Mouse (Mus musculus) 3T3-L1 (cell line): ENCODE results near the gene AI182371.

Experiments used
- DNase-seq: peaks from one replicate; pipeline ENCODE4 v3.0.0-alpha.2; 2015; ENCODE audit warnings: low read depth, low spot score

The AI182371 gene

GRCm38 (mm10) chr2:35101443-35101842 lies at the start of gene AI182371:
Gene AI182371 (minus strand): TSS chr2:35101543.
- no peak for DNase-seq

- DNase-seq, result no peak
Observed at GRCm38 (mm10) chr2:35148806-35149205, 47.5 kb upstream of the AI182371 start.

- DNase-seq, result no peak
Observed at GRCm38 (mm10) chr2:35141673-35142072, 40.3 kb upstream of the AI182371 start.

- DNase-seq, result no peak
Observed at GRCm38 (mm10) chr2:35138576-35138975, 37.2 kb upstream of the AI182371 start.

GRCm38 (mm10) chr2:35133891-35134290 lies 32.5 kb upstream of the AI182371 start:
- DNase-seq, result no peak

GRCm38 (mm10) chr2:35132662-35133055 lies 31.3 kb upstream of the AI182371 start:
- peak; percentile 20 for DNase-seq

GRCm38 (mm10) chr2:35131991-35132661 lies 30.8 kb upstream of the AI182371 start:
- peak; percentile 100 for DNase-seq

- DNase-seq, result peak; percentile 11
Observed at GRCm38 (mm10) chr2:35131491-35131890, 30.1 kb upstream of the AI182371 start.

- peak; percentile 19 for DNase-seq
Observed at GRCm38 (mm10) chr2:35124716-35125115, 23.4 kb upstream of the AI182371 start.

GRCm38 (mm10) chr2:35110521-35110920 lies 9.2 kb upstream of the AI182371 start:
- peak; percentile 33 for DNase-seq

- DNase-seq, result no peak
Observed at GRCm38 (mm10) chr2:35109924-35110304, 8.6 kb upstream of the AI182371 start.

GRCm38 (mm10) chr2:35109141-35109923 lies 8.0 kb upstream of the AI182371 start, which contains the start of gene Cntrl:
Gene Cntrl (plus strand): TSS chr2:35109492.
- peak; percentile 85 for DNase-seq

GRCm38 (mm10) chr2:35108712-35109111 lies 7.4 kb upstream of the AI182371 start:
- DNase-seq, result peak; percentile 85

- DNase-seq, result peak; percentile 64
Observed at GRCm38 (mm10) chr2:35107984-35108635, 6.8 kb upstream of the AI182371 start.

- no peak for DNase-seq
Observed at GRCm38 (mm10) chr2:35104843-35105242, 3.5 kb upstream of the AI182371 start.

- no peak for DNase-seq
Observed at GRCm38 (mm10) chr2:35103558-35103957, 2.2 kb upstream of the AI182371 start.

- DNase-seq, result no peak
Observed at GRCm38 (mm10) chr2:35102777-35103176, 1.4 kb upstream of the AI182371 start.

- no peak for DNase-seq
Observed at GRCm38 (mm10) chr2:35100529-35100928, 814 bp downstream of the AI182371 start.

GRCm38 (mm10) chr2:35087418-35087817 lies 13.9 kb downstream of the AI182371 start:
- DNase-seq, result no peak

- DNase-seq, result no peak
Observed at GRCm38 (mm10) chr2:35079166-35079565, 22.2 kb downstream of the AI182371 start.

GRCm38 (mm10) chr2:35074328-35074727 lies 27.0 kb downstream of the AI182371 start:
- DNase-seq, result no peak

- no peak for DNase-seq
Observed at GRCm38 (mm10) chr2:35072547-35072946, 28.8 kb downstream of the AI182371 start.
